Mouse (Mus musculus) ES-CJ7 (cell line): Measurements from ENCODE around the gene Mllt11.

Experiments
- DNase-seq: peaks from one replicate; pipeline ENCODE4 v3.0.0; 2011; ENCODE audit warnings: low read depth, low spot score

The Mllt11 gene

GRCm38 (mm10) chr3:95231298-95232221 is at the start of gene Mllt11:
TSS of gene Mllt11 (minus strand) at chr3:95232171.
- DNase-seq = no peak

- peak; percentile 98 for DNase-seq
These were observed 49.5 kb upstream of the Mllt11 start, which contains the start of the genes Mindy1 and Prune1 for GRCm38 (mm10) chr3:95281216-95282126. TSS of gene Mindy1 (plus strand) at chr3:95281345. TSS of gene Prune1 (minus strand) at chr3:95282076.

GRCm38 (mm10) chr3:95280747-95281146 is 48.8 kb upstream of the Mllt11 start:
- no peak for DNase-seq

GRCm38 (mm10) chr3:95277149-95277551 is 45.2 kb upstream of the Mllt11 start:
- DNase-seq = no peak

- no peak for DNase-seq
These were observed 44.5 kb upstream of the Mllt11 start for GRCm38 (mm10) chr3:95276428-95276934.

- DNase-seq = no peak
These were observed 43.2 kb upstream of the Mllt11 start for GRCm38 (mm10) chr3:95275161-95275560.

- no peak for DNase-seq
These were observed 42.5 kb upstream of the Mllt11 start for GRCm38 (mm10) chr3:95274453-95274852.

GRCm38 (mm10) chr3:95273471-95273870 is 41.5 kb upstream of the Mllt11 start:
- no peak for DNase-seq

- DNase-seq = peak; percentile 59
These were observed 38.9 kb upstream of the Mllt11 start for GRCm38 (mm10) chr3:95270766-95271364.

- no peak for DNase-seq
These were observed 37.8 kb upstream of the Mllt11 start for GRCm38 (mm10) chr3:95269789-95270188.

GRCm38 (mm10) chr3:95267855-95268254 is 35.9 kb upstream of the Mllt11 start:
- no peak for DNase-seq

- no peak for DNase-seq
These were observed 34.1 kb upstream of the Mllt11 start for GRCm38 (mm10) chr3:95266052-95266451.

GRCm38 (mm10) chr3:95264724-95265123 is 32.8 kb upstream of the Mllt11 start:
- DNase-seq = no peak

- peak; percentile 86 for DNase-seq
These were observed 31.2 kb upstream of the Mllt11 start for GRCm38 (mm10) chr3:95263089-95263739.

- DNase-seq = no peak
These were observed 30.0 kb upstream of the Mllt11 start for GRCm38 (mm10) chr3:95261975-95262374.

- no peak for DNase-seq
These were observed 25.0 kb upstream of the Mllt11 start for GRCm38 (mm10) chr3:95256931-95257330.

- DNase-seq = no peak
These were observed 18.9 kb upstream of the Mllt11 start, which contains the start of gene Bnipl for GRCm38 (mm10) chr3:95250783-95251424. TSS of gene Bnipl (minus strand) at chr3:95251193.

- DNase-seq = no peak
These were observed 18.4 kb upstream of the Mllt11 start for GRCm38 (mm10) chr3:95250361-95250760.

- no peak for DNase-seq
These were observed 15.8 kb upstream of the Mllt11 start for GRCm38 (mm10) chr3:95247660-95248336.
